Mouse (Mus musculus): ENCODE measurements around the gene Gm15517. TPM values are rescaled to one million over a fixed set of nuclear protein-coding genes. Genes with fewer than 3 reads are reported as not detected.

Gene Gm15517
- total and polyA plus RNA-seq, 3 experiments: not detected

- ATAC-seq (ENCODE audit: extremely low read depth, insufficient number of reproducible peaks, low FRiP score, poor library complexity, severe bottlenecking) (no peak), DNase-seq (ENCODE audit: low spot score) (no peak)
- peaks cover 5% of the 10 kb centered on the region for H3K4me1 ChIP-seq (ENCODE audit: insufficient read depth, low read depth, low read length)
- peaks cover 25% of the 10 kb centered on the region for H3K27me3 ChIP-seq (ENCODE audit: insufficient read depth, low read length)
- no peaks in the 10 kb centered on the region for H3K36me3 ChIP-seq (replicated peaks)
- TF ChIP-seq GATA2 (IDR thresholded peaks at IDR 0.05; ENCODE audit: borderline replicate concordance, low read depth, low read length): no peak
- TF ChIP-seq TAL1 (conservative IDR thresholded peaks at IDR 0.05; ENCODE audit: low read depth, low read length): no peak
- H3K4me3 ChIP-seq (ENCODE audit: low read depth, low read length): no peak overlapping the region
- H3K9me3 ChIP-seq (replicated peaks): no peaks in the 10 kb centered on the region
These were observed 14.3 kb downstream of the Gm15517 start for GRCm38 (mm10) chr7:44275546-44275945.

- TF ChIP-seq TAL1 (conservative IDR thresholded peaks at IDR 0.05; ENCODE audit: low read depth, low read length) (no peak), GATA1 (IDR thresholded peaks at IDR 0.05; ENCODE audit: borderline replicate concordance, low read length) (no peak), CTCF (IDR thresholded peaks at IDR 0.05; ENCODE audit: low read depth, low read length) (no peak), GATA2 (IDR thresholded peaks at IDR 0.05; ENCODE audit: borderline replicate concordance, low read depth, low read length) (no peak), POLR2AphosphoS5 (IDR thresholded peaks at IDR 0.05; ENCODE audit: insufficient replicate concordance, low read depth, low read length) (no peak)
- no peak for ATAC-seq (ENCODE audit: extremely low read depth, insufficient number of reproducible peaks, low FRiP score, poor library complexity, severe bottlenecking)
- peaks cover 27% of the 10 kb centered on the region for H3K27me3 ChIP-seq (ENCODE audit: insufficient read depth, low read length)
These were observed 15.4 kb downstream of the Gm15517 start for GRCm38 (mm10) chr7:44276461-44277249.

GRCm38 (mm10) chr7:44277250-44277622, 16.0 kb downstream of the Gm15517 start:
- Histone ChIP-seq H3K4me1 (ENCODE audit: insufficient read depth, low read depth, low read length) (peaks cover 3% of the 10 kb centered on the region), H3K9me3 (replicated peaks) (no peaks in the 10 kb centered on the region), H3K36me3 (replicated peaks) (no peaks in the 10 kb centered on the region), H3K4me3 (ENCODE audit: low read depth, low read length) (no peak overlapping the region), H3K27me3 (ENCODE audit: insufficient read depth, low read length) (peaks cover 27% of the 10 kb centered on the region)
- TF ChIP-seq GATA2 (IDR thresholded peaks at IDR 0.05; ENCODE audit: borderline replicate concordance, low read depth, low read length) (no peak), GATA1 (IDR thresholded peaks at IDR 0.05; ENCODE audit: borderline replicate concordance, low read length) (no peak), CTCF (IDR thresholded peaks at IDR 0.05; ENCODE audit: low read depth, low read length) (peak; percentile 22; the same call in 1 of the 2 replicates)
- ATAC-seq (ENCODE audit: extremely low read depth, insufficient number of reproducible peaks, low FRiP score, poor library complexity, severe bottlenecking) (no peak), DNase-seq (ENCODE audit: low spot score) (no peak)

More at GRCm38 (mm10) chr7:44276461-44277249, 15.4 kb downstream of the Gm15517 start:
- Histone ChIP-seq H3K4me3 (ENCODE audit: low read depth, low read length) (no peak overlapping the region), H3K4me1 (ENCODE audit: insufficient read depth, low read depth, low read length) (peaks cover 3% of the 10 kb centered on the region), H3K9me3 (replicated peaks) (no peaks in the 10 kb centered on the region), H3K36me3 (replicated peaks) (no peaks in the 10 kb centered on the region)
- no peak for DNase-seq (ENCODE audit: low spot score)

DNA sequence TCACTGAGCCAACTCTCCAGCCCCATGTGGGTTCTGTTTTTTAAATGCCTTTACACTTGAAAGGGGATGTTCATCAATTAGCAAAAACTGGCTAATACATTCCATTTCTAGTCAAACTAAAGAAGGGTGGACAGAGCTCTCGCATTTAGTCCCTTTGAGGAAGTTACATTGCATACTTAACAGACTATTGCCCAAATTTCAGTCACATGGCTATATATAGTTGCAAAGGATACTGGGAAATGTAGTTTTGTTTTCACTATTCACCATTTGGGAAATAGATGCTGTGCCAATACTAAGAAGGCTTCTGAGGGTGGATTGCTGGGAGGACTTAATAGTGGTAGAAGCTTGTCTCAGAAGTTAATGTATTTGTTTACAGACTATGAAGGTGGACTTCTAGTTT, 19.7 kb downstream of the Gm15517 start:
- H3K36me3 ChIP-seq (replicated peaks): no peaks in the 10 kb centered on the region
- peaks cover 15% of the 10 kb centered on the region for H3K27me3 ChIP-seq (ENCODE audit: insufficient read depth, low read length)
- no peaks in the 10 kb centered on the region; the same call in 1 of the 2 replicates for H3K4me1 ChIP-seq (ENCODE audit: insufficient read depth, low read depth, low read length)
- DNase-seq (ENCODE audit: low spot score) (no peak), ATAC-seq (ENCODE audit: extremely low read depth, insufficient number of reproducible peaks, low FRiP score, poor library complexity, severe bottlenecking) (no peak)
- no peak overlapping the region for H3K4me3 ChIP-seq (ENCODE audit: low read depth, low read length)
- no peak for TF ChIP-seq CTCF (IDR thresholded peaks at IDR 0.05; ENCODE audit: low read depth, low read length)
- no peak for TF ChIP-seq GATA2 (IDR thresholded peaks at IDR 0.05; ENCODE audit: borderline replicate concordance, low read depth, low read length)
- no peak for TF ChIP-seq POLR2AphosphoS5 (IDR thresholded peaks at IDR 0.05; ENCODE audit: insufficient replicate concordance, low read depth, low read length)
- no peak for TF ChIP-seq TAL1 (conservative IDR thresholded peaks at IDR 0.05; ENCODE audit: low read depth, low read length)
- no peak for TF ChIP-seq GATA1 (IDR thresholded peaks at IDR 0.05; ENCODE audit: borderline replicate concordance, low read length)
- no peaks in the 10 kb centered on the region for H3K9me3 ChIP-seq (replicated peaks)

DNA sequence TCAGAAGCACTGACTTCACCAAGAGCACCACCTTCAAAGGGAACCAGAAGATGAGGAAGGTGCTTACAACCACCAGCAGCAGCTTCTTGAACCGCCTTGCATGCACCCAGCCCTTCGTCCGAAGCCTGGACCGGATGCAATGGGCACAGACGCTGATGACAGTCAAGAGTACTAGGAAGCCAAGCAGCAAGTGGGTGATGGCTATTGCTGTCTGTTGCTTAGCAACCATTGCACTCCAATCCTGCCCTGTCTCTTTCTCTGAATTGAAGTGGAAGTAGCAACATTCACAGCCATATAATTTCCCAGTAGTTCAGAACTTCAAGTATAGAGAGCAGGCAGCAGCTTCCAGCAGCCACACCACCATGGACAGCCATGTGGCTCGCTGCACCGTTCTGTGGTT, 20.3 kb downstream of the Gm15517 start:
- TF ChIP-seq TAL1 (conservative IDR thresholded peaks at IDR 0.05; ENCODE audit: low read depth, low read length): no peak
- no peak for TF ChIP-seq GATA2 (IDR thresholded peaks at IDR 0.05; ENCODE audit: borderline replicate concordance, low read depth, low read length)
- no peak for TF ChIP-seq CTCF (IDR thresholded peaks at IDR 0.05; ENCODE audit: low read depth, low read length)
- no peak for TF ChIP-seq GATA1 (IDR thresholded peaks at IDR 0.05; ENCODE audit: borderline replicate concordance, low read length)
- no peak for TF ChIP-seq POLR2AphosphoS5 (IDR thresholded peaks at IDR 0.05; ENCODE audit: insufficient replicate concordance, low read depth, low read length)
- no peak overlapping the region for H3K4me3 ChIP-seq (ENCODE audit: low read depth, low read length)
- H3K4me1 ChIP-seq (ENCODE audit: insufficient read depth, low read depth, low read length): no peaks in the 10 kb centered on the region
- no peaks in the 10 kb centered on the region for H3K36me3 ChIP-seq (replicated peaks)
- ATAC-seq (ENCODE audit: extremely low read depth, insufficient number of reproducible peaks, low FRiP score, poor library complexity, severe bottlenecking) (no peak), DNase-seq (ENCODE audit: low spot score) (no peak)
- peaks cover 15% of the 10 kb centered on the region for H3K27me3 ChIP-seq (ENCODE audit: insufficient read depth, low read length)
- H3K9me3 ChIP-seq (replicated peaks): no peaks in the 10 kb centered on the region

DNA sequence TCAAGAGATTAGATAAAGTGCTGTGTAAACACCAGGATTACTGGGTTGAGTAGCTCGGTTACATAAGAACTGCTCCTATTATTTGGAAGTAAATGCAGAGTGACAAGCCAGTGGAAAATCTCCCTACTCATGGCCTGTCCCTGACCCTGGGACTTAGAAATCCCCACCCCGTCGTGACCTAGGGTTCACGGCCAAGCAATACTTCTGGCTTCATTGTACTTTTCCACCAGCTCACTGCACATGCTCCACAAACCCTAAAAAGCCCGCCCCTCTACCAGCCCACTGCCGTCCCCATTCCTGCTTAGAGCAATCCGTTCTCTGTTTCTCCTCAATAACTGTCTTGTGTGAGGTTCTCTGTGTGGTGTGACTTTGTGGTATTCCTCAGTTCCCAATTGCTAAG, 26.5 kb downstream of the Gm15517 start:
- no peak for TF ChIP-seq TAL1 (conservative IDR thresholded peaks at IDR 0.05; ENCODE audit: low read depth, low read length)
- no peak for TF ChIP-seq CTCF (IDR thresholded peaks at IDR 0.05; ENCODE audit: low read depth, low read length)
- TF ChIP-seq GATA2 (IDR thresholded peaks at IDR 0.05; ENCODE audit: borderline replicate concordance, low read depth, low read length): no peak
- no peak for TF ChIP-seq POLR2AphosphoS5 (IDR thresholded peaks at IDR 0.05; ENCODE audit: insufficient replicate concordance, low read depth, low read length)
- TF ChIP-seq GATA1 (IDR thresholded peaks at IDR 0.05; ENCODE audit: borderline replicate concordance, low read length): no peak
- no peaks in the 10 kb centered on the region for H3K36me3 ChIP-seq (replicated peaks)
- no peak for ATAC-seq (ENCODE audit: extremely low read depth, insufficient number of reproducible peaks, low FRiP score, poor library complexity, severe bottlenecking)

More for the DNA sequence above, 26.5 kb downstream of the Gm15517 start:
- Histone ChIP-seq H3K4me3 (ENCODE audit: low read depth, low read length) (no peak overlapping the region), H3K9me3 (replicated peaks) (no peaks in the 10 kb centered on the region), H3K4me1 (ENCODE audit: insufficient read depth, low read depth, low read length) (no peaks in the 10 kb centered on the region), H3K27me3 (ENCODE audit: insufficient read depth, low read length) (peaks cover 23% of the 10 kb centered on the region)
- DNase-seq (ENCODE audit: low spot score): no peak

All from G1E (cell line).